Mouse (Mus musculus) 3T3-L1 (cell line): Measurements from ENCODE around the gene Eif2s3x.

ENCODE experiments used
- DNase-seq: peaks from one replicate; pipeline ENCODE4 v3.0.0-alpha.2; 2015; ENCODE audit warnings: low read depth, low spot score

Gene Eif2s3x

DNA sequence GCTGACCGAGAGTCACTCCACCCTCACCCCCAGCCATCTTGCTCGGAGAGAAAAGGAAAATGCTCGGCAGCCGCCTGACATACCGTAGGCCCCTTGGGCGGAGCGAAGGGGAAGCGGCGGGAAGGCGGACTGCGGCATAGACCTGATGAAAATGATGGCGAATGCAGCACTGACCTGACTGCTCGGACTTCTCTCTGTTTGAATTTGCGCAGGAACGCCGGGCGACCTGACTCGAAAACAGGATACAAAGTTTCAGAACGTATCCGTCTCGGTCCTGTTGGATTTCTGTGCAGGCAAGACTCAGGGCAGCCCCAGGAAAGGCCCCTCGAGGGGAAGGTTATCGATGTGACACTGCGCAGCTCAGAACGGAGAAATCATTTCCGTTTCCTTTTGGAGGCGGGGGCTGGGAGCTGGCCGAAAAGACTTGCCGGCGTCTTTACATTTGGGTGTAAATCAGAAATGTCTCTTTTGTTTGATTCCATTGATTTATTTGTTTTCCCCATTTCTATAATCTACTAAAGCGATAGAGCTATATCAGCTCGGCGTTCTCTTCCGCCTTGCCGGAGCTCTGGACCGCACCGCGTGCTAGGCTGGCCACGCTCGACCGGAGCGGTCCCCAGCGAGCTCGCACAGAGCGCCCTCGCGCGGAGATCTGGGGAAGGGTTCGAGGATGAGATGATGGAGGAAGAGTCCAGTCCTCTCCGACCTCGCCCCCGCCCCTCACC is at the start of gene Eif2s3x:
TSS of gene Eif2s3x (minus strand) at position 266 of the 725 bp plus-strand sequence.
- peak; percentile 83 for DNase-seq

DNA sequence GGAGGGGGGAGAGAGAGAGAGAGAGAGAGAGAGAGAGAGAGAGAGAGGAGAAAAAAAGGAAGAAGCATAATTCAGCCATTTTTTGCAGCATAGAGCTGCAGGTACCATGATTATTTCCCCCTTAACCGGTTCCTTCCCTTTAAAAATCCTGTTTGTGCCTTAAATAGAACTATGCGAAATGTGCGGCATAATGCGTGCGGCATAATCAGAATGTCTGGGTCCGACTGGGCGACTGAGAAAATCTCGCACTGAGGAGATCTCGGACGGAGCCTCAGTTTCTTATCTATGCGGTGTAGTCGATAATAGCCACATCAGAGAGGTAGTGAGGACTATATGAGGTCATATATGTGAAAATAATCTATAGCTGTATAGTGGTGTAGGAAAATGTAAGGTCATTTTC is 22.9 kb upstream of the Eif2s3x start:
- DNase-seq = peak; percentile 9

DNA sequence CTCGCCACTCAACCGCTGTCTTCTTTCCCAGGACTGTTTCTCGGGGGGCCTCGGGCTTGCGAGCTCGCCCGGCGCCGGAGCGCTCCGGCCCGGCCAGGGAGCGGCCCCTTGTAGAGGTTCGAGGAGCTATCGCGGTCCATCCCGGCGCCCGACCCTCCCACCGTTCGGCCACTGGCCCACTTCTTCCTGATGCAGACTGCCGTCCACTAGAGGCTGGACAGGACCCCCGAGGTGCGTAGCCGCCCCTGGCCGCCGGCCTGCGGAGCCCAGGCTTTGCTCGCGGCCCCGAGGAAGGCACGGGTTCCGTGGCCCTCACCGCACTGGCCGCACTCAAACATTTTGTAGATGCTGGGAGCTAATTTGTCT is 22.5 kb upstream of the Eif2s3x start:
- no peak for DNase-seq

DNA sequence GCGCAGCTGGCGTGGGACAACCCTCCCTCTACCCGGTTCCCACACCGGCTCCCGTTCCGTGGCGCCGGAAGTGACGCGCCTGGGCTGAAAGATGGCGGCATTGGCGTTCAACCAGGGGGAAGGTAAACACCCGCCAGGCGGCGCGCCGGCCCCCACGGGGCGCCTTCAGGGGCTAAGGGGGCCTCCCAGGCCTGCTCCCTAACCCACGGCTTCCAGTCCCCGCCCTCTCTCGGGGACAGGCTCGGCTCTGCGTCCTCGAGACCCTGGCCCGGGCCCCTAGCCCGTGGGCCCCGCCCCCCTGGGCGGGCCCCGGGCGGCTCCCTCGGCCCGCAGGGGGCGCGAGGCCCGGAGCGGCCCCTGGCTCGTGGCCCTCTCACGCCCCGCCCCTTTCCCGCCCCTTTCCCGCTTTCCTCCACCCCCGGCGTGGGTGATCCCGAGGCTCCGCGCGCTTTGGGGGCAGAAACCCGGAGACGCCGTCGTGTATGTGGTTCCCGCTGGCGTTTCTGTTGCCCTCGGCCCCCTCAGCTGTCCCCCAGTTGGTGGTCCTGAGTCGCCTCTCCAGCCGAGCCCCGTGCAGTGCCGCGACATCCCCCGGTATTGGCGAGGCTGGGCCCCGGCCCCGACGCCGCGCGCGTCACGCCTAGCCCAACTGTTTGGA is 22.0 kb upstream of the Eif2s3x start, which contains the start of gene Klhl15:
TSS of gene Klhl15 (plus strand) at position 68 of the 658 bp plus-strand sequence.
- DNase-seq = peak; percentile 81

DNA sequence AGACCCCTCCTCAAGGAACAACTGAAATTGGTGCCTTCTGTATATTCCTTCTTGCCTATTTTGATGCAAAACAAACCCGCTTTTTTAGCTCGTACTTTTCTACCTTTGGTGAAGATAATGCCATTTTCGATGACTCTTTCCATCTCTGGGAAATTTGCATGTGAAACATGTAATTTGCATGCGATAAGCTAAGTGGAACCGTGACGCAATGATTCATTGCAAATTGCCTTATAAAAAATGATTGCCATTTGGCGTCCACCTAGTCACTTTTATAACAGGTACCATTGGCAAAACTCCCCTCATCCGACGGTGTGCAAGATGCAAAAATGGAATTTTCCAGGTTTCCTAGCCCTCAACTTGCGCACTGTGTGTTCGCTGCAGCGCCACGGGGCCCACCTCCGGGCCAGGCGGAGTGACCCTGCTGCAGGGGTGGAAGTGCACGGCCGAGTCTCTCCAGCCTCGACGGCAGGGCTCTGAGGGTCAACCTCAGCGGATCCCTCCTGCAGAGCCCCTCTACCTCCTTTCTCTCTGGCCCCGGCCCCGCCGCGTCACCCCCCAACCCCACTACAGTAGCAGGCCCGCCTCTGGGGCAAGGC is 21.4 kb upstream of the Eif2s3x start:
- peak; percentile 1 for DNase-seq

DNA sequence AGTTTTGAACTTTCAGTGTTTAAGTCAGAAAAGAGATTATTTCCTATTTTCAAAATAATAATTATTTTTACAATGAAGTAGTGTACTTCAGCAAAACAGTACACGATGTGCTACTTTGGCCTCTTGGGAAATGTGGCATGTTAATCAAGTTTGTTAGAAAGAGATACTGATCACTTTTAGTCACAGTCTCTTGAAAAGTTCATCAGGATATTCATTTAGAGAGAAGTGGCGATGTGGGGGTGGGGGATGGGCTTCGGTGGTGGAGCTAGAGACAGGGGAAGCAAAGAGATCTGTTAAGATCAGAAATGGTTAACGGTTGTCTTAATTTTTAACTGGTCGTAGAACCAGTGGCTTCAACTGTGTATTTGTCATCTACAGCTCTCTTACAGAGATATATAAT is 20.8 kb upstream of the Eif2s3x start:
- no peak for DNase-seq

DNA sequence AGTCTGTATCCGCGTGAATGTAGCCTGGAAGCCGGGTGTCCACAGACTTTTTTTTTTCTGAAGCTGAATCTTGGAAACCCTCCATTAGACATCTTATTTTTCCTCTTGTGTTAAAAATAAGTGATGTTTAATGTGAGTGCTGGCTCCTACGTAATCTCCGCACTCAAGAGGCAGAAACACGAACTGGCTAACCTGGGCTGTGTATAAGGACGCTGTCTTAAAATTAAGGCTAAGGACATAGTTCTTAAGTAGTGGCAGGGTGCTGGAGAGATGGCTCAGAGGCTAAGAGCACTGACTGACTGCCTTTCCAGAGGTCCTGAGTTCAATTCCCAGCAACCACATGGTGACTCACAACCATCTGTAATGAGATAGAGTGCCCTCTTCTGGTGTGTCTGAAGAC is 722 bp upstream of the Eif2s3x start:
- DNase-seq = peak; percentile 56

DNA sequence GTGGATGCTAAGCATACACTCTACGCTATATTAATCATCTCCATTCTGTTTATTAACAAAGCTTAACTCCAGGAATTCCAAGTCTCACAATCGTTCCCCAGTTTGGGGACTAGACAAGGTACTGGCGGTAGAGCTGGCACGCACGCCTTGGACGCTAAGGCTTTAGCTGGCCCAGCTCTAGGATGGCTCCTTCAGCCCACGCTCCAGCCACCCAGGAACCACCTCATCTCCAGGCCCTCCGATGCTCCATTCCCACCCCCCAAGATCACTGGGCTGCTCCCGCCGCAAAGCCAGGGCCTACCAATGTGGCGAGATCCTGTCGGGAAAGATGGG is 432 bp downstream of the Eif2s3x start:
- no peak for DNase-seq

DNA sequence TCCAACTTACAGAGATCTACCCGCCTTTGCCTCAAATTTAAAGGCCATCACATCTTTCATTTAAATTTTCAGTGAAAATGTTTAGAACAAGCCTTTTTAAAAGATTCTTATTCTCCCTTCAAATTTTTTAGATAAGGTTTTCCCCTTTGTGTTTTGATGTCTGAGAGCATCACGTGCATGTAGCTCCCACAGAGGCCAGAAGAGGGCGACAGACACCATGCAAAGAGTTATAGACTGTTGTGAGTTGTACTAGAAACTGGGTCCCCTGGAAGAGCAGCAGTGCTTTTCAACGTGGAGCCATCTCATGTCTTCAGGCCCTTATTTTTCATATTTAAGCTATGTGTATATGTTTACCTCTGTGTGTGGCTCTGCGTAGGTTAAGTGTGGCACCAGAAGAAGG is 14.9 kb downstream of the Eif2s3x start:
- DNase-seq = peak; percentile 58

DNA sequence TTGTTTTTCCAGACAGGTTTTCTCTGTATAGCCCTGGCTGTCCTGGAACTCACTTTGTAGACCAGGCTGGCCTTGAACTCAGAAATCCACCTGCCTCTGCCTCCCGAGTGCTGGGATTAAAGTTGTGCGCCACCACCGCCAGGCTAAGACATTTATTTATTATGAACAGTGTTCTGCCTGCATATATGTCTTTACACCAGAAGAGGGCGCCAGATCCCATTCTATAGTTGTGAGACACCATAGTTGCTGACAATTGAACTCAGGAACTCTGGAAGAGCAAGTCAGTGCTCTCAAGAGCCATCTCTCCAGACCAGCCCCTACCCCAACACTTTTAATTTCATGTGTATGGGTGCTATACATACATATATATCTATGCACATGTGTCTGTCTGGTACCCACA is 18.8 kb downstream of the Eif2s3x start:
- DNase-seq = peak; percentile 66

DNA sequence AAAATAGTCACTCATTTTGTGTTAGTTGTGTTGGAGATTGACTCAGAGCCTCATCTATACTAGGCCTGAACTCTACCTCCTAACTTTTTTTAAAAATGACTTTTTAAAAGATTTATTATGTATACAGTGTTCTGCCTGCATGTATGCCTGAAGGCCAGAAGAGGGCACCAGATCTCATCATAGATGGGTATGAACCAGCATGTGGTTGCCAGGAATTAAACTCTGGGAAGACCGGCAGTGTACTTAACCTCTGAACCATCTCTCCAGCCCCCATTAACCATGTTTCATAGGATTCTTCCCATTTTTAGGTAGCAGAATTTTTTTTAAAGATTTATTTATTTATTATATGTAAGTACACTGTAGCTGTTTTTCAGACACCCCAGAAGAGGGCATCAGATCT is 27.5 kb downstream of the Eif2s3x start:
- peak; percentile 54 for DNase-seq

DNA sequence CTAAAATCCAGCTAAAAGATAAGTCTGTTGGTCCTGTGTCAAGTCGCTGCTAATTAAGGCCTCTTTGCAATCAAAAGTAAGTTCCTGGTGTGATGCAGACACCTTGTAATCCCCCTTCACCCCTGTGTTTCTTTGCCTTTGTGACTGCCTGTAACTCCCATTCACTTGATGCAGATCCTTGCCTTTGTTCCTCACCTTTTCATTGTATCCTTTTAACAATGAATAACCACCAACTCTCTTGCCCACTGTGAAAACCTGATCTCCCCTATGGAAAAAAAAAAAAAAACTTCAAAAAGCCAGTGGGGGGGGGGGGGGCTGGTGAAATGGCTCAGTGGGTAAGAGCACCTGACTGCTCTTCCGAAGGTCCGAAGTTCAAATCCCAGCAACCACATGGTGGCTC is 28.8 kb downstream of the Eif2s3x start:
- DNase-seq = no peak

DNA sequence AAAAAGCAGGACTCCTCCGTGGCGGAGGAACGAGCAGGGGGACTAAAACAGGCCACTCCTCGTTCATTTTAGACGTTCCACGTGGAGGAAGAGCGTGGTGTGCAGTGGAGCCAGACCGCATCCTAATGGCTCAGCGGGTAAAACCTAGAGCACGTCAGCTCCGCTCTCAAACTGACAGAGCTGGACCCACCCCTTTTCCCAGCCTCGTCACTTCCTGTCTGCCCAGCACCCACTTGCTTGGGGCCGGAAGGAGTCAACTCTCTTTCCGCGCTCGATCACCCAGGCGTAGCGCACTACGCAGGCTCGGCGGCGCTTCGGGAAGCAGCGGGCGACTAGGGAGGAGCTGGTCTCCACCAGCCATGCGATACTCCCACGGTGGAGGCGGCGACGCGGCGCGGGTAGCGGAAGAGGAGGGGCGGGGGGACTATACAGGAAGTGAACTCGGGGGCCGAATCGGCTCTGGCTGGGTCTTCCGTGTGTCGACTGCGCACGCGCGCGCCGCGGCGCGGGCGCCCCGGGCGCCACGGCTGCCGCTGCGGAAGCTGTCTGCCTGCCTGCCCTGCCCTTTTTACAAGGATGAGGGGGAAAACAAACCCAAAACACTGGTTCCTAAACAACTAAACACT is 34.8 kb downstream of the Eif2s3x start:
- peak; percentile 96 for DNase-seq

DNA sequence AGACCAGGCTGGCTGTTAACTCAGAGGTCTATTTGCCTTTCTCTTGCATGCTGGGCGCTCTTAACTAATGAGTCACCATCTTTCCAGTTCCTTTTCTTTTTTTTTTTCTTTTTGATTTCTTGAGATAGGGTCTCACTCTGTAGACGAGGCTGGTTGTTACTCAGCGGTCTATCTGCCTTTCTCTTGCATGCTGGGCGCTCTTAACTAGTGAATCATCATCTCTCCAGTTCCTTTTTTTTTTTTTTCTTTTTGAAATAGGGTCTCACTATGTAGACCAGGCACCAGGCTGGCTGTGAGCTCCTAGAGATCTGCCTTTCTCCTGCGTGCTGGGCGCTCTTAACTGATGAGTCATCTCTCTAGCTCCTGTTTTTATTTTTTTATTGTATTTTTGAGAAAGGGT is 43.3 kb downstream of the Eif2s3x start:
- peak; percentile 85 for DNase-seq

DNA sequence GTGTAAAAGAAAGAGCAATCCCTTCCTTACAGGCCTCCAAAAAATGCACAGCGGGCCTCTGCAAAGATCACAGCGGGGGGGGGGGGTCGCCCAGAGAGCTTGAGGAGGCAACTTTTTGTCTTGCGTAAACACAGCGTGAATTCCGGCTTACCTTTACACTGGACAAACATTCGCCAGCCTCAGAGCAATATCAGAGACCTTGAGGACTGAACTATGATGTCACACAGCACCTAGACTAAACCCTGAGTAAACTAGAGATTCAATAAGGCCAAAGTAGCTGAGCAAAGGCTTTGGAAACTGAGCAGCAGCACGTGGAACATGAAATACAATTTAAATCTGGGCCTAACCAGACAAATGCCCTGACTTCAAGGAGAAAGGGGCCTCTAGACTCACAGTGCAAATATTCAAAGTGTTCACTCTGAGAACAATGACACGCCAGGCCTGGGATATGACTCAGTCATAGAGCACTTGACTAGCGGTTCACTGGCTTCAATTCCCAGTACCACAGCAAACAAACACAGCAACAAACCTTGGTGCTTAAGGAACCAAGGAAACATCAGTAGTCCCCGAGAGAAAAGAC is 60.3 kb downstream of the Eif2s3x start:
- DNase-seq = peak; percentile 83

DNA sequence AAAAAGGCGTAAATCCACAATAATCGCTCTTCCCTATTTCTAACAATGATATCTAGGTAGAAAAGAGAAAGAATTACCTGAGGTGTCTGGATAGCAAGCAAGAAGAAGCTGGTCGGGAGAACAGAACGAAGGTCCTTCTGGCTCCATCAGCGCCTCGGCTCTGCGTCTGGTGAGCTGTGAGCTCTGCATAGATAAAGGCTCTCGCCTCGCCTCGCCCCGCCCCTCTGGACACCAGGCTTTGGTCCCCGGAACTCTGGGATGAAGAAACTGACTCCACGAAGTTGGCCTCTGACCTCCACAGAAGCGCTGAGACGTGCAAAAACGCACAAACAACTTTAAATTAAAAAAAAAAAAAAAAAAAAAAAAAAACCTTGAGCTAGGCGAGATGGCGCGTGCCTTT is 62.2 kb downstream of the Eif2s3x start:
- DNase-seq = no peak

DNA sequence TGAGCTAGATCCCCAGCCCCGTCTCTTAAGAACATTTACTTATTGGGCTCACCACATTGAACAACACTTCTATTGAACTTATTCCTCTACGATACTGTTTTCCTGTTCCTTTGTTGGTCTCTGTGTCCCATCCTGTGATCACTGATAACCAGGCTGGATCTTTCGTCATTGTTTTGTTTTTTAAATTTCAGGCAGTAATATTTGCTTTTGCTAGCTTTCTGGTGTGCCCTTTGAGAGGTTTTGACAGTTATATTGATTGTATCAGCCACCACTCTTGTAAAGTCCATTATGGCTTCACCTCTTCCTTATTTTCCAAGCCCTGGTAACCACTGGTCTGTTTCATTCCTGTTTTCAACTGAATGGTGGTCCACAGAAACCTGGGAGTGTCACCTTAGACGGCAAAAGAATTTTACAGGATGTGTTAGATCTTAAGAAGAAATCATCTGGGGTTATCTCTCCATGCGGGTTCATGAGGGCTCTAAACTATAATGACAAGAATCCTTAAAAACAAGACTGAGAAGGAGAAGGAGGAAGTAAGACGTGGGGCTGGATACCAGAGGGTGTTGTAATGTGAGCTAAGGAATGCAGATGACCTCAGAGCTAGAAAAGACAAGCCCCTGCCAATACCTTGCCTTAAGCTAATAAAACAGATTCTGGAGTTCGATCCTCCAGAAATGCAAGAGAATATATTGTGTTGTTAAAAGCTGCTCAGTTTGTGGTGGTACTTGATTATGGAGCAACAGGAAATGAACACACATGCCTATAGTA is 70.5 kb downstream of the Eif2s3x start:
- DNase-seq = peak; percentile 60

DNA sequence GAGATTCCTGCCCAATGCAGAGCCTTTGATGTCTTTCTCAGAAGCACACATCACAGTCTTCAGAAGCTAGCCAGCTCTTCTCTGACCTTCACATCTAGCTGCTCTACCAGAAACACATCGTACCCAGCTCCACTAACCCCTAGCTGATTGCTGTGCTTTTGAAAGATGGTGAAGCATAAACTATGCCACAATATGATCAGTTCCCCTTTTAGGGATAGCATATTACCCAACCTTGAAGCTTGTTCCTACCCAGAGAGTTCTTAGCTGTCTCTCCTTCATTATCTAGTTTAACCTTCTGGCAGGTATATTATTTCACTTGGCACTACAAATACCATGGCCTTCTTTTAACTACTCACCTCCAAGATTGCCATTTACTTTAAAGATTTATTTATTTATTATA is 72.6 kb downstream of the Eif2s3x start:
- no peak for DNase-seq
